Mouse (Mus musculus) cerebellum, adult 9-11 months (tissue): Measurements from ENCODE around the gene Synpo2l.

Source experiments
- DNase-seq: peaks from one replicate; pipeline ENCODE4 v3.0.0; 2022

The Synpo2l gene

DNA sequence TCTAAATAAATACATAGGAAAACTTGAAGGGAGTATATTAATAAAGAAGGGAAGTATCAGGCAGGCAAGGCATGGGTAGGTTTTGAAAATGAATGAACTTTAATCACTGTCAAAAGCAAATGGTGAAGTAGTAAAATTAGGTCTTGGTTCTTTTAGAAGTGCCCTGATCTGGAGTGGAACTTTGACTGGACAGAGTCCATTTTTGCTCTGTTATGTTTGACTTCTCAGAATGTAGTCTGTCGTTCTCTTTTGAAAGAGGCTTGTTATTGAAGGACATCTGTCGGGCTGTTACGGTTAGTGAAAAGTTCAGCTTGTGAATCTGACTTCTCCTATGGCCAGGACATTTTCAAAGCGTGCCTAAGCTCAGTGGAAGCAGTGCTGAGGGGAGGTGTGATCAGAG is 9.8 kb upstream of the Synpo2l start:
- no peak for DNase-seq

DNA sequence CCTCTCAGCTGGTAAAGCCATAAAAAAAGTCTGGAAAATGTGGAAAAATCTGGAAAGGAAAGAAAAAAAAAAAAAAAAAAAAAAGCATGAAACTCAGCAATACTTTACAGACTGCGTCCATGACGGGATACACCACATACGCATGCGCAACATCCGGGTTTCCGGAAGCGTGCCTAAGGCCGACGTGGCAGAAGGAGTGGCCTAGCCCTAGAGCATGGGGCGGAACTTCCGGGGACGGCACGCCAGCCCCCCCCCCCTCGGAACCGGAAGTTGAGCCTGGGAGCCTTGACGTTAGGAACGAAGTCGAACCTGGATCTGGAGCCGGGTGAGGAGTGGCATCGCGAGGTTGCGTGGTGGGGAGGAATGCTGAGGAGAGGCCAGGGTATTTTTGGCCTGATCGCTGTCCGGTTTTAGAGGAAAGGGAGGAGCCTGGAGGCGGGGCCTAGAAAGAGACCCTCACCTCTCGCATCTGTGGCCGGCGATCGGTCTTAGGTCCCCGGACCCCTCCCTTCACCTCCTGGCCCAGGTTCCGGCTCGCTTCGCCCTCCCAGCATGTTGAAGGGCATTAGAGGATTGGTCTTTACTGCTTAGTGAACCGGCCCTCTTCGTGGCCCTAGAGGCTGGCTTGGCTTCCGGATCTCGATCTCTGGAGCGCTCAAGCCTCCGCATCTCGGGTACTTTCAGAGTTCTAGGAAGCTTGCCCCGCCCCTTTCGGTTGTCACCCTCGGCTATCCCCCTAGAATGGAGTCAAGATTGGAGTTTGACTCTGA is 6.1 kb upstream of the Synpo2l start, which contains the start of gene Sec24c:
Sec24c (plus strand) TSS at position 245 of the 770 bp plus-strand sequence.
- peak; percentile 97 for DNase-seq

DNA sequence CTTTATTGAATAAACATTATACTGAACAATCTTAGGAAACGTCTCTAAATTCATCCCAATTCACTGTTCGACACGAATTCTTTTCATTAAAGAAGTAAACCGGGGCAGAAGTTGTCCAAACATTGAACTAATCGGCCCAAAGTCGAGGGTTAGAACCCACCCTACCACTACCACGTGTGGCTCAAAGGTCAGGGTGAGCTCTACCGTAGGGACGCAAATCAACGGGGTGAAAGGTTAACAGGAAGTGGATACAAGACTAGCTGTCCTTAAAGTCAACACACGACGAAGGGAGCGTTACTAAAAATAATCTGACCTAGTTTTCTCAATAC is 5.5 kb upstream of the Synpo2l start:
- no peak for DNase-seq

DNA sequence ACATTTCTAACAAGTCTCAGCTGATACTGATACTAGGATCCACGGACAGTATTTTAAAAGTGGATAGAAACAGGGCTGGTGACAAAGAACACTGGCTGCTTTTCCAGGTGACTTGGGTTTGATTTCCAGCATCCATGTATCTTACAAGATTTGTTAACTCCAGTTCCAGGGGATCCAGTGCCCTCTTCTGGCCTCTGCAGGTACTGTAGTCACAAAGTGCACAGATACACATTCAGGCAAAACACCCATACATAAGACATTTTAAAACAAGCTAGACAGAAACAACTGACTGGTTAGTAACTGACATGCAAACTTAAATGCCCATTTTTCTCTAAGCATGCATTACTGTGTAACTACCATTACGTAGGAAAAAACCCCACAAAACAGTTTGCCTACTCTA is 4.8 kb upstream of the Synpo2l start:
- DNase-seq: no peak

DNA sequence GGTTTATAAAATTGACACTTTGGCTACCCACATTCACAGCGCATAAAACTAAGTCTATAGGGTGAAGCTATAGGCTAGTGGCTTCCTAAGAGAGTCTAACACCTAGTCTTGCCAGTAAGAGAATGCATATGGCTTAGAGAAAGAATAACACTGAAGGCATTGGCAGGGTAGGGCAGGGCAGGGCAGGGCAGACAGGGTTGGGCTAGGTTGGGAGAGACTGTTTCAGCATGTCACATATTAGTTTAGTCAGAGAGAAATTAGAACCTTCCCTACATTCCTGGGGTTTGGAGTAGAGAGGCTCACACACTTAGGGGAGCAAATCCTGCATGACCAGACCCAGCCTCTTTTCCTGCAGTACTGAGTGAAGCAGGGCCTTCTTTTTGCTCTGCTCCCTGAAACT is 685 bp downstream of the Synpo2l start:
- no peak for DNase-seq

DNA sequence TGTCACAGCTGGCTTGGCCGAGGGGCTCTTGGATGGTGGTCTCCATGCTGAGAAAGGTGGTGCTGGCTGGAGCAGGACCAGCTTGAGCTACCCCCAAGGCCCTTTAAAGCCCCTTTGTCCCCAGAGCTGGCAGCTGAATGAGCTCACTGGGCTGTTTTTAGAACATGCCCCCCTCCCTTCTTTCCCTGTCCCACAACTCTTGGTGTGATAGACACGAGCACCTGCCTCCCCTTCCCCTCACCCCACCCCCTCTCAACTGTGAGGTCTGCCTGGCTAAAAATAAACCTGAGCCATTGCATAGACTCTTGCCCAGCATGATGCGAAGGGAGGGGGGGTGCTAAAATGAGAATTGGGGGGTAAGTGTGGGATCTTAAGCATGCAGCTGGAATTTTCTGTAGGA is 3.7 kb downstream of the Synpo2l start:
- DNase-seq: no peak

DNA sequence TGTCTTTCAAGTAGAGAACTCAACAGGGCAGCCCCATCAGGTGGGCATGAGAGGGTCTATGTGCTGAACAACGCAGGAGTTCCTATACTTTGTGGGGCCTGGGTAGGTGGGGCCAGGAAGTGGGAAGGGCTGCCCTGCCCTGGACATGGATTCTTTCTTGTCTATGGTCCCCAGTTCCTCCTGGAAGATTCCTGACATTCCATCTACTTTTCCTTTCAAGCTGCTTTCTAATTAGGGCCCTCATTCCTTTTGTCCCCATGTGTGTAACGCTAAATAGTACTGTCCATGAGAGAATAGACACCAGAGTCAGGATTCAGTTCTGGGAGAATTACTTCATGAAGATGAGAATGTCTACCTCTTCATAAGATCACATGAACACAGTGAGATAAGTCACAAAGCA is 4.6 kb downstream of the Synpo2l start:
- DNase-seq: no peak

DNA sequence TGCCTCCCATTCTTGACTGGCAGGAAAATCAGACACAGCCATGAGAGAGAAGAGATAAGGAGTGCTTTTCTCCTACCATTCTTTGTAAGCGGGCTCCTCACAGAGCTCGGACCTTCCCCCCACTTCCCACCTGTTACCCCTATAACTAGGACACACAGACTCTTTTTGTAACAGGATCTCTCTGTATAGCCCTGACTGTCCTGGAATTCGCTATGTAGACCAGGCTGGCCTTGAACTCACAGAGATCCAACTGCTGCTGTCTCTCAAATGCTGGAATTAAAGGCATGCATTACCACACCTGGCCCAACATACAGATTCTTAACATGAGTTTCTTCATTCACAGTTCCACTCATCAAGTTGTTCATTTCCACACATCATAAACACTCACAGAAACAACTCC is 5.4 kb downstream of the Synpo2l start:
- no peak for DNase-seq

DNA sequence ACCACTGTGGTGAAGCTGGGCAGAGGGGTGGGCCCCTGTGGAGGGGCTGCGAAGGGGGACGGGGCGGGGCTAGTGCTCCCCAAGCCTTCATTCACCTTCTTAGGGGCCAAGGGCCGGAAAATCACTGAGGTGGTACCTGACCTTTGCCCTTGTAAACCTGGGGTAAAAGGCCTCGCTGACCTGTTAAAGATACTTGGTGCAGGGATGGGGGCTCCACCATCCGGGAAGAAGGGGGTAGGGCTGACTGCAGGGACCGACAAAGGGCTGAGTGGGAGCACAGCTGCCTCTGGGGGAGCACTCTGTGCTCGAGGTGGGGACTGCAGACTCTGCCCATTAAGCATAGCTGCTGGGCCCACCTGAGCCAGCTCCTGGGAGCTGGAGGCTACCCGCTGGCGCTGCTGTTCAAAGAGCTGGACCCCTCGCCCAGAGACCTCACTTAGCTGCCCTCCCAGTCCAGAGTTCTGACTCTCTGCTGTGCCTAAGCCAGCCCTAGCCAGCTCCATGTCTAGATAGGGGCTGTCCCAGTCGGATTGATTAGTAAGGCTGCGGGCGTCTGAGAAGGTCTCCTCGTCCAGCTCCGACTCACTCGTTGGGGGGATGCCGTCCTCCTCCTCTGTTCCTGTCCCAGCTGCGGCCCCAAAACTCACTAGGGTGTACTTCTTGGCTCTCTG is 6.4 kb downstream of the Synpo2l start:
- DNase-seq: peak; percentile 47

DNA sequence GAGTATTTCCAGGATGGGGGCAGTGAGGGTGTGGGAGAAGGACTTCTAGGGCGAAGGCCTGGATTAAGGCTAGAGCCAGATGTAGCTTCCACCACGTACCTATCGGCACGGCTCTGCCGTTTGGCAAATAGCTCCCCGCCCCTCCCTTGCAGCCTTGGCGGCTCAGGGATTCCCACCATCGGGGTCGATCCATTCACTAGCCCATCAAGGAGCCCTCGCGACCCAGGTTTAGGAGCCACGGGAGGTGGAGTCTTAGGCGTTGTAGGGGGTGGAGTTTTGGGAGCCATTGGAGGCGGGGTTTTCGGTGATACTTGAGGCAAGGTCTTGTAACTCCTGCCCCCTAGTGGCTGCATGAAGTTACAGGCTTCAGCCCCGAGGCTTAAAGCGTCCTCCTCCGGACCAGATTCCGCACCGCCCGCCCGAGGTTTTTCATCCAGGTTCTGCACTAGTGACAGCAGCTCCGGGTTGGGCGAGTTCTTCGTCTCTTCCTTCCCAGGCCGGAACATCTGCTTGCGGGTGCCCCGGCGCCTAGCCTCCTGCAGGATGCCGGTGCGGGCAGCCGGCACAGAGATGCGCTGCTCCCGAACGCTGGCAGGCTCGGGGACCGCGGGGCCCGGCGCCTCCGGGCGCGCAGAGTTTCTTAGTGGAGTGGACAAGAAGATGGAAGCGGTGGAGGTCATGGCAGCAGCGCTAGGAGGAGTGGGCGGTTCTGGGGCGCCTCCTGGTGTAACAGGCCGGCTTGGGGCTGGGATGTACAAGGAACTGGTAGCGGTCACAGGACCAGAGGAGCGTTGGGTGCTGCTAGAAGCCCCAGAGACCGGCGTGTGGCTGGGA is 7.1 kb downstream of the Synpo2l start:
- peak; percentile 97 for DNase-seq

DNA sequence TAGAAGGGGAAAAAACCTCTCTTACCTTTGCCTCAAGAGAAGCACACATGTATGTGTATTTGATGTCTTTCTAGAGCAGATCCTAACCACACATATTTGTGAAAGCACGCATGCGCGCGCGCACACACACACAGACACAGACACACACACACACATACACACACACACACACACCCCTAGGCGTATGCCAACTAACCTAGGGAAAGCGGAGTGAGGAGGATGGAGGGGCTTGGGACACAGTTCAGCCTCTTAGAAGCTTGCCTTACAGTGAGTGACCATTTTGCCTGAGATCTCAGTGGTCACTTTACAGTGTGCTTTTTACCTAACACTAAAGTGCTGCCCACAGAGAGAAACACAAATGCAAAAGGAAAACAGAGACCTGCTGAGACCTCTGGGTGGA is 8.5 kb downstream of the Synpo2l start:
- DNase-seq: no peak

DNA sequence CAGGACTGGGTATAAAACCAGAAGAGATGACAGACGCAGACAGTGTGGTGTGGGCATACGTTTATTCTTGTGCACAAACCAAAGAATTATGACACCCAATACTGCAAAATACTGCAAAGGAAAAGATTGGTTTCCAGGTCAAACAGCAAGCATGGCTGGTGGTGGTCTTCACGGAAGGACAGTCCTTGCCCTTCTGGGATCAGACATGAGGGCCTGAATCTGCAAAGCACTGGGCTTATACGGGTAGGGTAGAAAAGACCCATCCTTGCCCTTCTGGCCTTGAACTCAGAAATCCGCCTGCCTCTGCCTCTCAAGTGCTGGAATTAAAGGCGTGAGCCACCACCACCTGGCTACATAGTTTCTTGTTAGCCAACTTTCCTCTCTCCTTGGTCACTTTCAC is 9.3 kb downstream of the Synpo2l start:
- no peak for DNase-seq

DNA sequence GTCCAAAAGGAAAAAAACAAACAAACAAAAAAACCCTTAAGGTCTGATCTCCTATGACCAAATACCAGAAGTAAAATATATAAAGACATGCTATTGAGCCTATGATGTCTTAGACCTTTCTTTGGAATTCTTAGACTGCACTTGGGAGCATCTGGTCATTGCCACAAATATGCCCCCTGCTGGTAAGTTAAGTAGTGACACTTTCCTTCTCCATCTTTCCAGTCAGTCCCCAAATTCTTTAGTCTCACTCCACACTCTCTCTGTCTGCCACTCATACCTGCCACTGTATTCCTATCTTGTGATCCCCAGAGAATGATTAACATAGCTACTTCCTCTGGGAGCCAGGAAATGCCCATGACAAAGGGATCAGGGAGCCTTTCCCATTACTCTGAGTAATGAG is 9.8 kb downstream of the Synpo2l start:
- no peak for DNase-seq

DNA sequence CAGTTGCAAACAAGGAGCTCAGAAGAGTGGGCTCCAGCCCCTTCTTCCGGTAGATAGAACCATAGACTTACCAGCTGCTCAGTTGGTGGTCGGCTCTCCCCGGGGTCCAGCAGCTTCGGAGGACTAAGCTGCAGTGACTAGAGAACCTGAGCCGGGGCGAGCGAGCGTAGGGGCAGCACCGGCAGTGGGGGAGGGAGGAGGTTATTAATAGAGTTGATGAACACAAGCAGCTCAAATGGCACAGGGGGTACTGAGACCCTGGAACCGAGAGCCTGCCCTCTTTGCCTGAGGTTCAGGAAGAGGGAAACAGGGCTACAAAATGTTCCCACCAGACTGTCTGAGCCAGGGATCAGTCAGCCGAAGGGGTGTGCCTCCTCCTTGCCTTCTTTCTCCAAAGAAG is 11.8 kb downstream of the Synpo2l start, which contains the start of gene Myoz1:
Myoz1 (minus strand) TSS at position 180 of the 400 bp plus-strand sequence.
- DNase-seq: no peak

DNA sequence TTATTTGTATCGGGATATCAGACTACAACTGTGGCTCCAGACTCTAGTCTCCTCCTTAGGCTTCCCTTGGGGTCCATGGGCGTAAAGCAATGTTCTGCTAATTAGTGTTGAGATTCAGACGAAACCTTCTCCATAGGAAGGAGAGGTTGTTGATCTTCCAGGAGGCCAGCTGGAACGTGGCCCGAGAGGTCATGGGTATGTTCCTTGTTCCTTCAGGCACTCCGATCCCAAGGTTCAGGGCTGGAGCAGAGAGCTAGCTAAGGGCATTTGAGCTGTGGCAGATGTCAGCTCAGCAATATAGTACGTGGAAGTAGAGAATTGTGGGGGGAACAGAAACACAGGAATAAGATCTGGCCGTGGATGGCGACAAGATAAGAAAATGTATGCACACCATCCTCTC is 12.4 kb downstream of the Synpo2l start:
- DNase-seq: no peak

DNA sequence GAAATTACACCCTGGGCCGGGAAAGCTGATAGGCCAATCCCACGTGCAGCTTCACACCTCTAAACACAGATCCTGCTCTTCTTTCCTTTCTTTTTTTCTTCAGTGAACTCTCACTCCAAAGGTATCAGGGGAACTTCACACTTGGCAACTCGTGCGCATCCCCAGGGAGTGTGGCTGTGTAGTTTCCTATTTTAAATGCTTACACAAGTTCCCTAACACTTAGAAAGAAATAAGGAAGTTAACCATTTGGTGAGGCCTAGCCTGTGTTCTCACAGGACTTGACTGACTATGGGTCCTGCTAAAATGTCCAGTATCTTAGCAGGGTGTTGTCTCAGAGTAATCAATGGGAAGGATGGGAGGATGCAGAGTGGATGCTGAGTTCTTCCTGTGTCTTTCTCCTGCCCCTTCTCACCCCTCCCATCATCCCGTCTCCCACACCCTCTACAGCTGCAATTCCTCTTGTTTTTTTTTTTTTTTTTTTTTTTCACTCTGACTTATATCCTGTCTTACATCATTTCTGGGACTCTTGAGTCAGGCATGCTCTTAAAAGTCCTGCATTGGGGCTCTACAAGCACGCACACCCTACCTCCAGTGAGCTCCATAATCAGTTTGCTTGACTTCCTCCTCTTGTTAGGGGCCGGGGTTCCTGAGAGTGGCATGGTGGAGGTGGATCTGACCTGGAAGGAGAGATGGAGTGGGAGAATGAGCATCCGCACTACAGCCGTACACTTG is 13.3 kb downstream of the Synpo2l start:
- no peak for DNase-seq

DNA sequence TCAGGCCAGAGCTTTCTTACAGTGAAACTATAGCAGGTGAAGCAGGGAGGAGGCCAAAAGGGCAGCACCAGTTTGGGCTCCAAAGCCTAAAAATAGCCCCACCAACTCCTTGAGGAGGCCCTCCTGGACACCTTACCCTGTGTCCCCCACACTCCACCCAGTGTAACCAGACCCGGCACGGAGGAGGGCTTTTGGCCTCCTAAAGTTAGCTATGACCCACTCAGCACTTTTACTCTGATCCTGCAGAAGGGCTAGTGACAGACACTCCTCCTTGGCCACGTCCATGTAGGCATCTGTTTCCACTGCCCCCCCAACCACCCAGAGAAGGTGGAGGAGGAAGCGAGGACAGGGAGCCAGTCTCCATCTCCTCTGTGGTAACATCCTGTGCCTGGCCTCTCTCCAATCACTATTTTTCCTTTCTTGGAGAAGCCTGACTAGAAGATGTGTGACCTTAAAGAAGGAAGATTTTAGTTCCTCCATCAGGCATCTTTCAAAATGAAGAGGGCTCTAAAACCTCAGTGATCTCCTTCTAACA is 16.4 kb downstream of the Synpo2l start:
- DNase-seq: no peak

DNA sequence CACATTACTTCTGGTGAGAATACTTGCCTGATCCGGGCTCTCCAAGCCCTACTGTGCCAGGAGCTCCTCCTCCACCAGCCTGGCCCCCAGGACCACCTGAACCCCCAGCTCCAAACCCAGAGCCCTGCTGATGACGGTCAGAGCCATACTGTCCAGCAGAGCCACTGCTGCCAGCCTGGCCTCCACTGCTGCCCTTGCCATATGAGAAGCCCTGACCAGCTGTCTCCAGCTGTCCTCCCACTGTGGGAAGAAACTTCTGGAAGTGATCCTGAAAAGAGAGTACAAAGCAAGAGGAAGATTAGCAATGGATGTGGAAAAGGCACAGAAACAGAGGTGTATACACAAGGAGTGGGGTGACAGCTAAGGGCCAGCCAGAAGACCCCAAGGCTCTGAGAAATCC is 17.2 kb downstream of the Synpo2l start:
- DNase-seq: no peak

DNA sequence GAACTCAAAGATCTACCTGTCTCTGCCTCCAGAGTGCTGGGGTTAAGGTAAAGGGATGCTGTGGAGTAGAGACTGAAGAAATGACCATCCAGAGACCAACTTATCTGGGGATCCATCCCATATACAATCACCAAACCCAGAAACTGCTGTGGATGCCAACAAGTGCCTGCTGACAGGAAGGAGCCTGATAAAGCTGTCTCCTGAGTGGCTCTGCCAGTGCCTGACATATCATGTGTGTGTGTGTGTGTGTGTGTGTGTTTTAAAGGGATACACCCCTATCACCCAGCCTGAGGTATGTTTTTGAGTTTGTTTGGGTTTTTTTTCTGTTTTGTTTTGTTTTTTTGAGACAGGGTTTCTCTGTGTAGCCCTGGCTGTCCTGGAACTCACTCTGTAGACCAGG is 21.8 kb downstream of the Synpo2l start:
- DNase-seq: no peak

DNA sequence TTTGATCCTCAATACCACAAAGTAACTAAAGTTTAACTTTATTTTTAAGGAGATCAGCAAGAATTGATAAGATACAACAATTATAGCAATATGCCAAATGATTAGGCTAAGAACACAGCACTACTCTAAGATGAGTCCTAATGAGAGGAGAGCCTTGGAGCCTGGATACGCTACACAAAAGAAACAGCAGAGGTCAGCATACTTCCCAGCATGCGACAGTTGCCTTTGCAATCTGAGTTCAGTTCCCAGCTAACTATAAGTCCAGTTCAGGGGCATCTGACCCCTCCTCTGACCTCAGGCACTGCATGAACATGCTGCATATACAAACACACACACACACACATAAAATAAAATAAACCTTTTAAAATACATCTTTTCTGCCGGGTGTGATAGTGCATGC is 22.6 kb downstream of the Synpo2l start:
- DNase-seq: no peak

DNA sequence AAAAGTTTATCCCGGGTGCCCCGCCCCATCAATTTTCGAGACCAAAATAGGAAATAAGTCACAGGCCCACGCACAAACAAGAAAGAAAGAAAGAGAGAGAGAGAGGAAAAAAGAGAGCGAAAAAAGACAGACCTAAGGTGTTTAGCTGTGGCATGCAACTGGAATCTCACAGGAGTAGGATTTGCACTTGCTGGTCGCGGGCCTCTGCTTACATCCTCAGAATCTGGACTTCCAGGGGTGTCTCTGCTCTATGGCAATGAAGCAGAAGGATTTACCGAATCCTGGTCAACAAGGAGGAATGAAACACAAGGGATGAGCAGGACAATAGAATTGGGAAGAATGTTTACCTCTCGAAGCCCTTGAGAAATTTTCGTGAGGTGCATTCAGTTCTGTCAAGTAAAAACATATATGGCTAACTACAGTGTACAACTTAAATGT is 26.7 kb downstream of the Synpo2l start:
- no peak for DNase-seq

DNA sequence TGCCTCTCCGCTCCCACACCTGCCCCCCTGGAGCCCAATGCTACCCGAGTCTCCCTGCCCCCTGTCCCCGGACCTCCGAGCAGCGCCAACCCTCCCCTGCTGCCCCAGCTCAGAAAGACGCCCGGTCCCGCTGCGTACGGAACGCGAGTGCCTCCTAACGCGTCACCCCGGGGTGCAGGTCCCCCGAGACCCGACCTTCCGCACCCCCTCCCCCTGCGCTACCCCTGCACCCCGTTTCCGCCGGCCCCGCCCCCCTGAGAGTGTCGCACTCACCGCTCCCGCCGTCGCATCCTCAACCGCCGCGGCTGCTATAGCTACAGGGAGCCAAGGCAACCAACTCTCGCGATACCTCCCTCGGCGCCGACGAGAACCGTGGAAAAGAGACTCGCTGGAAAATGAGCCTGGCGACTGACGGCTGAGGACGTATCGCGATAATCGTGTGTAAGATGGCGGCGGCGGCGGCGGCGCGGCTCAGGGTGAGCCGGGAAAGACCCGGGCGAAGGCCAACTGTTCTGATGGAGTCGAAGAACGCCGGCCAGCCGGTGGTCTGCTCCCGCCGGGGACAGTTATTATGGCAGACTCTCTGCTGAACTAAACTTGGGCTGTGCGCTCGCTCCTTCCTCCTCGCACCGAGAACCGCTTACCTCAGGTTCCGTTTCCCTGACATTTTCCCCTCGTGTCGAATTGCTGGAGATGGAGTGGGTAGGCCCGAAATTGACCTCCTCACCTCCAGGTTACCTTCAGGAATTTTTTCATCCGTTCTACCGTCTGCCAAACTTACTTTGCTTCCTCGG is 27.3 kb downstream of the Synpo2l start, which contains the start of gene Usp54:
Usp54 (minus strand) TSS at position 420 of the 794 bp plus-strand sequence.
- peak; percentile 96 for DNase-seq
